Mouse (Mus musculus): ENCODE results near the gene Ildr2.

Ildr2 gene

GRCm38 (mm10) chr1:166253898-166254894 lies at the start of gene Ildr2:
Ildr2 (plus strand) TSS chr1:166254139.
- DNase-seq (ENCODE audit: low spot score): no peak

DNA sequence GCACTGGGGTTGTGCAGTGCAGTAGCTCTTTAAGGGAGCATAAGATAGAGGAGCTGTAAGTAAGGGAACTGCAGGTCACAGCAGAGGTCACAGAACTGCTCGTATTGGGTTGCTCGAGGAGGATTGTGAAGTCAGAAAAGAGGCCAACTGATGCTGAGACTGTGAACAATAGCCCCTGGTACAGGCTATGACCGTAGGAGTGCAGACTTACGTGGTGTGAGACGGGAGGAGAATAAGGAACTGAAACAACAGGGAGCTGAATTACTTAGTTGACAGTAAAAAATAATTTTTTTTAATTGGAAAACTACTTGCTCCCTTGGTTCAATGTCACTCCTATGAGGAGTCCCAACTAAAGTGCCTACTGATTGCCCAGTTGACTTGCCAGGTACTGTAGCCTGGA lies 49.8 kb upstream of the Ildr2 start:
- no peak for DNase-seq (ENCODE audit: low spot score)

GRCm38 (mm10) chr1:166205159-166205558 lies 48.8 kb upstream of the Ildr2 start:
- no peak for DNase-seq (ENCODE audit: low spot score)

DNA sequence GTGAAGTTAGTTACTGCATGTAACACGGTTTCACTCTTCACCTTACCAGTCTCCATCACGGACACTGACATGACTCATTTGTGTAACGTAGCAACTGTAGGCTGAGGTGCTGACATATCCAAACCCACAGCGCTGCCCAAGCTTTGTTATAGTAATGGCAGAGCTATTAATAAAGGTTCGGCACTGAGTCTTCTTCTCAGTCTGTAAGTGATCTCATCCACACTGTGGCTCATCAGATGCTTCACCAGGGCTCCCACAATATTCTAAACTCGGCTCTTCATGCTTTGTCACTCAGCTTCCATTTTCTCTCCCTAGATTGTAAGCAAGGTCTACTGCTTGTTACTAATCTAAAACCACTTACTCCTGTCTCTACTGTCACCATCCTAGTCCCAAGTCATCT lies 44.6 kb upstream of the Ildr2 start:
- DNase-seq (ENCODE audit: low spot score): no peak

GRCm38 (mm10) chr1:166214181-166214580 lies 39.8 kb upstream of the Ildr2 start:
- no peak for DNase-seq (ENCODE audit: low spot score)

- no peak for DNase-seq (ENCODE audit: low spot score)
Observed at GRCm38 (mm10) chr1:166238315-166238969, 15.5 kb upstream of the Ildr2 start, which contains the start of gene Mael. Mael (minus strand) TSS chr1:166238747.

DNA sequence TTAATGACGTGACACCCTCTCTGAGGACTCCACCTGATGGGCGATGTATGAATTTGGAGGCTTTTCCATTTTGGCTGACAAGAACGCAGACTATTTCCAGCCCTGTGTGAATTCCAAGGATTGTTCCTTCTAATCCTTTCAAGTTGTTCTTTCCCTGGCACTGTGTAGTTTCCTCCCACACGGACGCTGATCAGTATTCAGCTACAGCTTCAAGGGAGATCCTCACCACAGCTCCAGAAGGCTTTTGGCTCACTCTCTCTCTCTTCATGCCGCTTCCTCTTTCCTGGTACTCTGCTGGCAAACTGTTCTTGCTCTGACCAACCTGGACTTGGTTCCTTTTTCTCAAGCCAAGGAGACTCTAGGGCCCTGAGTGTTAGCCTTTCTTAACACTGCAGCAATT lies 9.7 kb upstream of the Ildr2 start:
- DNase-seq (ENCODE audit: low spot score): no peak

GRCm38 (mm10) chr1:166255091-166255490 lies 1.2 kb downstream of the Ildr2 start:
- DNase-seq (ENCODE audit: low spot score): no peak

GRCm38 (mm10) chr1:166255651-166256050 lies 1.7 kb downstream of the Ildr2 start:
- no peak for DNase-seq (ENCODE audit: low spot score)

GRCm38 (mm10) chr1:166256302-166256701 lies 2.4 kb downstream of the Ildr2 start:
- DNase-seq (ENCODE audit: low spot score): no peak

GRCm38 (mm10) chr1:166256898-166257297 lies 3.0 kb downstream of the Ildr2 start:
- no peak for DNase-seq (ENCODE audit: low spot score)

- DNase-seq (ENCODE audit: low spot score): no peak
Observed at GRCm38 (mm10) chr1:166259526-166259925, 5.6 kb downstream of the Ildr2 start.

- no peak for DNase-seq (ENCODE audit: low spot score)
Observed at GRCm38 (mm10) chr1:166266001-166266705, 12.2 kb downstream of the Ildr2 start.

GRCm38 (mm10) chr1:166266918-166267317 lies 13.0 kb downstream of the Ildr2 start:
- peak; percentile 65 for DNase-seq (ENCODE audit: low spot score)

DNA sequence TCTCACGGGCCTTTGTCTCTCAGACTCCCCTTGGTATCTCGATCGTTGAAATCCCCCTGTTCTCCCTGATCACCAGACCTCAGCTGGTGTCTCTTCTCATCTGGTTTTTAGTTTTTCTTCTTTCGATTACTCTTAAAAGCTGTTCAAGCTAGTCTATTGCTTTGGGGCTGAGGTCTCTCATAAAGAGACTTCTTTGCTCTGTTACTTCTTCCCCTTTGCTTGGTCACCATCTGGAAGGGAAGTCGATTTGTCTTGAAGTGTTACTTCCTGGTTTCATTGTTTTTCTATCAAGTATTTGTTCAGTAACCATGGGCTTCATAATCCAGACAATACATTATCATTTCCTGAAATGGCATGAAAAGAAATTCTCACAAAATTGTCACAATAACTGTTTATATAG lies 14.3 kb downstream of the Ildr2 start:
- DNase-seq (ENCODE audit: low spot score): no peak

DNA sequence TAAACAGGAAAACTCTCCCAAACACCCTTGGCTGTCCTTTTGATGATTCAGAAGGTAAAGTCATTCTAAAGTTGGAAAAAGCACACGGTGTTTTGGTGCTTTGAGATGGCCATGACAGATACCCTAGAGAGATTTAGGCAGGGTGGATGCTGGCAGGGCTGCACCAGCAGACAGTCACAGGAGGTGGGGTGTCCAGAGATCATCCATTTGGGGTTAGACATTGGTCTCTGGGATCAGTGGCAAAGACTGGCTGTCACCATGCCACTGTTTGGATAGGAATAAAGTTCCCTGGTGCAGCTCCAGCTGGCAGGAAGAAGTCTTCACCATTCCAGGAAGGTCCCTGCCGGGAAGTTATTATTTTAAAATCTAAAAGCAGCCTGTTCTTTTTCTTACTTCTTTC lies 24.8 kb downstream of the Ildr2 start:
- DNase-seq (ENCODE audit: low spot score): no peak

GRCm38 (mm10) chr1:166279580-166280206 lies 25.8 kb downstream of the Ildr2 start:
- no peak for DNase-seq (ENCODE audit: low spot score)

DNA sequence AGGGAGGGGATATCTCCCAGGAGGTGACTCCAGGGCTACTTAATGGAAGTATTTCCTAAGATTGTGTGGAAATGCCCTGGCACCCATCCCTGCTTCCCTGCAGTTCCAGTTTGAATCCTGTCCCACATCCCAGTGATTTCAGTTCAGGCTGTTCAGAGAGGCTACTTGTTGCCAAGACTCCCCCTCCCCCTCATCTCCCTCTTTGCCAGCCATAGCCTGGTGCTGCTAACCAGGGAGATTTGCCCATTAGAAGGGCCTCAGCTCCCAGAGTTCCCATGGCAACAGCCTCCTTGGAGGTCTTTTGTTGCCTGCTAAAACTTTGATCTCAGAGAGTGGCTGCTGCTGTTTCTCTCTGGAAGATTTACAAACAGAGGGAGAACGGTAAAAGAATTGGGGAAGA lies 26.6 kb downstream of the Ildr2 start:
- DNase-seq (ENCODE audit: low spot score): no peak

DNA sequence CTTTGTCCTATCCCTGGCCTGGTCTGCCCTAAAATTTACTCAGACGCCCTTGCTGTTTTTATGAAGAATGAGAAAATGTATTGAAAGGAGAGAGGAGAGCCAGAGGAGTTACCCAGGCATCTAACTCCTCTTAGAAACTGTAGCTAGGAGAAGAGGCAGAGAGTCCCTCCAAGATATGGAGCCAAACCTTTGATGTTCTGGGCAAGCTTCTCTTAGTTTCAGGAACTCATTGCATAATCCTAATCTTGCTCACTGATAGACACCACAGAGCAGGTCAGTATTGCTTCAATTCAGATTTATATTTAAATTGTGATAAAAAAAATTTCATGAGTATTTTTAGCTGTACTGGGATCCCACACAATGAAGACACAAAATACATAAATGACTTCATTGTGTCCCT lies 27.3 kb downstream of the Ildr2 start:
- DNase-seq (ENCODE audit: low spot score): no peak

- no peak for DNase-seq (ENCODE audit: low spot score)
Observed at GRCm38 (mm10) chr1:166281836-166282235, 27.9 kb downstream of the Ildr2 start.

DNA sequence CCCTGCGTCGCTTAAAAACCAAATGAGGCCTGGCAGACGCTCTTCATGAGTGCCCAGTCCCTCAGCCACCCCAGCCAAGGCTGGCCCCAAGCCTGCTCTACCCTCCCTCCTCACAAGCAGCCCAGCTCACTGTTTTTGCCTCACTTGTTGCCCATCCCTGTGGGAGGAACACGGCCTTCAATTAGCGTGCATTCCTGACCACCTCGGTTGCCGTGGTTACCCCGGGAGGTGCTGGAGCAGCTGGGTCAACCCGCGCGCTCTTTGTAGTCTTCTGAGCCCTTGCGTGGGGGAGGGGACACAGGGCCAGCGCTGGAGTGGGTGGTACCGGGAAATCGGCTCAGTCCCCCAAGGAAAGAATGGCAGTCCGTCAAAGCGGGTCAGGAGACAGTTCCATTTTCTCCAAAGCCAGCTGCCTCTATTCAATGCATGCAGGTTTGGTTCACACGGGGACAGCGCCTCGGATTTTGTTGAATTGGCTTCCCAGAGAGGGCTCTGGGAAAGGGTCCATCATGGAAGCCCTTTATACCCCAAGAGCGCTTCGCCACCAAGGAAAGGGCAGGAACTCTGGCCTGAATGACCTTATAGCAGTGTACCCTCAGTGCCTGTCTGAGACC lies 28.8 kb downstream of the Ildr2 start:
- no peak for DNase-seq (ENCODE audit: low spot score)

- DNase-seq (ENCODE audit: low spot score): no peak
Observed at GRCm38 (mm10) chr1:166283451-166283850, 29.5 kb downstream of the Ildr2 start.
